Mouse (Mus musculus): Measurements from ENCODE around the gene Hist1h4k.

- no peak for TF ChIP-seq CTCF (IDR thresholded peaks at IDR 0.05; ENCODE audit: low read depth)
- TF ChIP-seq EP300 (IDR thresholded peaks at IDR 0.05; ENCODE audit: low read depth): no peak
These were observed 34.0 kb upstream of the Hist1h4k start for GRCm38 (mm10) chr13:21784311-21784710.
